Mouse (Mus musculus): ENCODE results near the gene Ptger4.
"Not testable (repeated sequence)": the region's sequence is repeated elsewhere in the genome, so short reads cannot be mapped to it uniquely, and the experiment has no call there.

Ptger4 gene

GRCm38 (mm10) chr15:5238073-5238472, 5.9 kb downstream of the Ptger4 start:
- no peak for DNase-seq (ENCODE audit: extremely low spot score)

GRCm38 (mm10) chr15:5237012-5237660, 6.9 kb downstream of the Ptger4 start:
- DNase-seq (ENCODE audit: extremely low spot score), result no peak

DNA sequence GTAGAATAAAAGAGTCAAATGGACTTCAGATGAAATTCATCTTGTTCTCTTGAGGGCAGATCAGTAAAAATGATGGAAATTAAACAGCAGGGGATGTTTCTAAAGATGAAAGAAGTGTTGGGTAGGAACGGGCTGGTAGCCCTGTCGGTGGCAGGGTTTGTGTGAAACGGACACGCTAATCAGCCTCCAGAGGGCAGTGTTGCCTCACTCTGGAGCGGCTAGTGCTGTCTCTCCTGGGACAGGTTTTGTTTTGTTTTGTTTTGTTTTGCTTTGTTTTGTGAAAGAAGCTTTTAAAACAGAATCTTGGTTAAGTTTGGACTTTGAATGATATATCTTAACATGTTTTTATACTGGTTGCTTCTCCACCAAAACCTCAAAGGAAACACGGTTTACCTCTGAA, 7.4 kb downstream of the Ptger4 start:
- peak; percentile 69 for DNase-seq (ENCODE audit: extremely low spot score)

GRCm38 (mm10) chr15:5235527-5235926, 8.5 kb downstream of the Ptger4 start:
- no peak for DNase-seq (ENCODE audit: extremely low spot score)

DNA sequence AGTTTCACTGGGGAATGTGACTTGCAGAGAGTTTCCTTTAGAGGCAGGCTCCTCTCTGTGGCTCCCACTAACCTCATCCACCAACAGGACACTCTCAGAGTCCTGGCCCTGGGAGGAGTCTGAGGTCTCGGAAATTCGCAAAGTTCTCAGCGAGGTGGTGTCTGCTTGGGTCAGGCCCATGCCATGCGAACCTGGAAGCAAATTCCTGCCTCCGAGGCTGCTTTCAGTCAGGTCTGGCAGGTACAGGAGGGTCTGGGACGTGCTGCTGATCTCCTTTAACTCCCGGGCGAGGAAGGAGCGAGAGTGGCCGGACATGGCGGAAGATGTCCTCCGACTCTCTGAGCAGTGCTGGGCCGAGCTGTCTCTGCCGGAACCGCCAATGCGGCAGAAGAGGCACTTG, 9.3 kb downstream of the Ptger4 start:
- no peak for DNase-seq (ENCODE audit: extremely low spot score)

DNA sequence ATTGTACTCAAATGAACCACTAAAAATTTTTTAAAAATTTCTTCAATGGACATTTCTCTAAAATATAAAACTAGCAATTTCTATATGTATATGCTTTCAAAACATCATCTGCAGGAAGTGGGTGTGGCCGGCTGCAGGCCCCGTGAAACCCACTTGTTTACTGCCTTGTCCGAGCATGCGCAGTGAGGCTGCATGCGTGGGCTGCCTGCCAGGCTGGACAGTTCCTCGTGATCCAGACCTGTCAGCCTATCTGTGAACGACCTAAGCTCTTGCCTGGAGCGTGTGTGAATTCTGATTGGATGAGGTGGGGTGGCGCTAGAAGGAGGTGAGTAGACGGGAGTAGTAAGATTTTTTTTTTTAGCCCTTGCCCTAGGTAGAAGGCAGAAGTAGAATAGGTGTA, 13.2 kb downstream of the Ptger4 start:
- DNase-seq (ENCODE audit: extremely low spot score), result not testable (repeated sequence)

DNA sequence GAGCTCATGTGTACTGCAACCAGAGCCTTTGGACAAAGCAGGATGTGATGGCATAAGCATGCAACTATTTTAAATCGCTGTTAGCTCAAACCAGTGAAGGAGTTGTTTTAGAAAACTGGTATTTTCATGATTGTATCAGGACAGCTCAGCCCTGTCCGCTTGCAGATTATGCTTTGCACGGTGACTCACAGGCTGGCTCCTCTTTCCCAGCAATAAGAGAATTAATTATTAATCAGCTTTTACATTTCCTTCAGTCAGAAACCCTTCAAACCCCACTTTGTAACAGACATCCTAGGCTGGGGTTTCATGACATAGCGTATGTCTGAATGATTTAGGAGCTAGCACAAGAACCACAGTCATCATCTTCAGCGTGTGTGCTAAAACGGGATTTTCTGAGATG, 23.5 kb downstream of the Ptger4 start:
- DNase-seq (ENCODE audit: extremely low spot score), result no peak

DNA sequence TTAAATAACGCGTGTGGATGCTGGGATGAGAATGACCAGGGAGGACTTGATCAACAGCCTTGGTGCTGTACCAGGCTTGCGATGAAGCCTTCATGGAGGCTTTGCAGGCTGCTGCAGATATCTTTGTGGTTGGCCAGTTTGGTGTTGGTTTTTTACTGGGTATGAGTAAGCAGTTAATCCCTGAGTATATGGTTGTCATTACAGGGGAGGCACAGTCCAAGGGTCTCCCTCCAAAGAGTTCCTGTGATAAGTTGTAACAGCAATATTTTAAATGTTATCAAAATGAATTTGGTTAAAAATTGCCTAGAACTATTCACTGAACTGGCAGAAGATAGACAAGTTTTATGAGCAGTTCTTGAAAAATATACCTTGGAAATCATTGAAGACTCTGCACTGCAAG, 34.9 kb downstream of the Ptger4 start:
- DNase-seq (ENCODE audit: extremely low spot score), result no peak

DNA sequence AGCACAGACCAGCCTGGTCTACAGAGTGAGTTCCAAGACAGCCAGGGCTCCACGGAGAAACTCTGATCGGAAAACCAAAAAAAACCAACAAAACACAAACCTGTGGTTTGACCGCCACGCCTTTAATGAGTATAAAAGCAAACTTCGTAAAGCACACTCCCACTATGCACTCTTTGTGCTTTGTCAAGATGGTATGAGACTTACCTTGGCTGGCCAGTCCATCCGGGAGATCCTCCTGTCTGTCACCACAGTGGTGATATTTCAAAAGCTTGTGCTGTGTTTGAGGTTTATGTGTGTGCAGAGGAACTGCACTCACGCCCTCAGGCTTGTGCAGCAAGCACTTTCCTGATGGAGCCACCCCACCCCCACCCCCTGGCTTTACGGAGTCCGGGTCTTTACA, 38.8 kb downstream of the Ptger4 start:
- no peak for DNase-seq (ENCODE audit: extremely low spot score)

GRCm38 (mm10) chr15:5196691-5197090, 47.3 kb downstream of the Ptger4 start:
- no peak for DNase-seq (ENCODE audit: extremely low spot score)

DNA sequence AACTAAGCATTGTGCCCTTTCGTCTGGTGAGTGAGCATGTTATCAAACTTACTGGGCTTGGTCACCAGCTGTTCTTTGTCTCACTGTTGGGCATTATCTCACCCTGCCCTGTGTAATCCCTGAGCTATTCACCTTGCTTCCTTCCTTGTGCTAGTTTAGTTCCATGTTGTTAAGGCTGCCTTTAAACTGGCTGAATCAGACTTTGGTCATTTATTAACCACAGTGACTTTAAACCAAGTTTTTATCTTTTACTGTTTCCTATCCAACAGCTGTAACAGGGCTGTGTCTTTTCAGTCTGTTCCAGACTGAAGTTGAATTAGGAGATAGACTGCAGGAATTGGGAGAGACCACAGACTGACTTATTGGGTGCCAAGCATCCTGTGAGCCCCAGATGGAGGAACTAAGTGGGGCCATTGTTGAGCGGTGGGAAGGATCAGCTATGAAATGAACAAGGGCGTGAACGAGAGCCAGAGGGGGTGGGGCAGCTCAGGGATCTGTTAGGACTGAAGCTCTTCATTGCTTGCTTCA, 47.9 kb downstream of the Ptger4 start:
- no peak for DNase-seq (ENCODE audit: extremely low spot score)

- DNase-seq (ENCODE audit: extremely low spot score), result no peak
These were observed 49.1 kb downstream of the Ptger4 start for GRCm38 (mm10) chr15:5194931-5195330.

DNA sequence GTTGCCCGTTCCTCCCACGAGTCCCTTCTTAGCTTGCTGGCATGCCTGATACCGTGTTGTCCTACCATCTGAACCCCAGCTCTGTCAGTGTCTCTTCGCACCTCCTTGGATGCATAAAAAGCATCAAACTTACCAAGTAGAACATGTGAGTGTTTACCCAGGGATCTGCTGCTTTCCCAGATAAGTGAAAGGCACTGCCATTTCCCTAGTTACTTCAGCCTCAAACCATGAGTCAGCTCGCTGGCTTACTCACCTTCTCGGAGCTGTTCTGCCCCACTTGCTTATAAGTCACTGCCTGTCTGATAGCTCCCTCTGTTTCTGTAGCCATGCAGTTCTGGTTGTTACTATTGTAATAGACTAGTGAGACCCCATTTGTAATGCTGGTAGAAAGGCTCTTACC, 49.5 kb downstream of the Ptger4 start:
- no peak for DNase-seq (ENCODE audit: extremely low spot score)

- no peak for DNase-seq (ENCODE audit: extremely low spot score)
These were observed 50.2 kb downstream of the Ptger4 start for GRCm38 (mm10) chr15:5193833-5194232.

DNA sequence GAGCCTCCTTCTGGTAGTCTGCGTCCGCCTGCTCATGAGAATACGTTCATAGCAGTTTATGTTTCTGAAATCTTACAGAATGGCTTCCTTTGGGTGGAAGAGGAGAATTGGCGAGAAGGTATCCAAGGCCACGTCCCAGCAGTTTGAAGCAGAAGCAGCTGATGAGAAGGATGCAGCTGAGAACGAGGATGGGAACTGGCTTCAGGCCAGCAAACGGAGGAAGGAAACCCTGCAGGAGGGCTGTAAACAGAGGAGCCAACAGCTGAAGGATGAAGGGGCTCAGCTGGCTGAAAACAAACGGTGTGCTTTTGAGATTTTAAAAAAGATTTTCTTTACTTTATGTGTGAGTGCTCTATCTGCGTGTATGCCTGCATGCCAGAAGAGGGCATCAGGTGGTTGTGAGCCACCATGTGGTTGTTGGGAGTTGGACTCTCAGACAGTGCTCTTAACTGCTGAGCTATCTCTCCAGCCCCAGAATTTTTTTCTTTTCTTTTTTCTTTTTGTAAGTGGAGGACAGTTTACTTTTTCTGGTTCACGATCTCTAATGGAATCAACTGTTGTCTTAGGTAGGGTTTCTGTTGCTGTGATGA, 54.4 kb downstream of the Ptger4 start:
- no peak for DNase-seq (ENCODE audit: extremely low spot score)

DNA sequence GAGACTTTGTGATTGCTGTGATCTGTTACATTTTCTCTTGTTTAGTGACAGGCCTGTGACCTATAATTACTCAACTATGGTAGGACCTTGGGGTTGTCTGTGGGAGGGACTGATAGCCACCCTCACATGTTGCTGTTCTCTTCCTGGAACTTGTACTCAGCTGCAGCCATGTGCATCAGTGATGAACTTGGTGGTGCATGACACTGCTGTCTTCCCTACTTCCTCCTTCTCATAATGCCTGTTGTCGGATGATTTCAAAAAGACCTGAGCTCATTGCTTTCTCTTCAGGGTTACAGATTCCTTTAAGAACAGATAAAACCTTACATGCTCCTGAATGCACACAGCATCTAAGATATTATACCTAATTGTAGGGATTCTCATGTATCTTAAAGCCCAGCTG, 56.0 kb downstream of the Ptger4 start:
- DNase-seq (ENCODE audit: extremely low spot score), result no peak

GRCm38 (mm10) chr15:5187116-5187515, 56.9 kb downstream of the Ptger4 start:
- DNase-seq (ENCODE audit: extremely low spot score), result no peak

DNA sequence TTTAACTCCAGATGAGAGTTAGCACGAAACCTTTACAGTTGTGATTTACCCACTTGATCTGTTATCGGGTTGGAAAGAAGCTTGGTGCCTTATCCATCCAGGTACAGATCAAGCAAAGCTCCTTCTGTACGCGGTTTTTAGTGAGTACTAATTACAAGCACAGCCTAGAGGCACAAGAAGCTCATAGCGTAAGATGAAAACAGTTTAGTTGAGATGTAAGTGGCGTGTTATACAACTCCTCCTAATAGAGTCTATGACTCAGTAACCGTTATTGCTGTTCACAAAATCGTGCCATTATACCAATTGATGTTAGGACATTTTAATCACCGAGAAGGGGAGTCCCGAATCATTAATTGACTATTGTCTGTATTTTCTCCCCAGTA, 57.7 kb downstream of the Ptger4 start:
- DNase-seq (ENCODE audit: extremely low spot score), result no peak

GRCm38 (mm10) chr15:5185366-5186292, 58.4 kb downstream of the Ptger4 start, which contains the start of gene Ttc33:
Ttc33 (plus strand) TSS chr15:5185525.
- peak; percentile 74 for DNase-seq (ENCODE audit: extremely low spot score)

- DNase-seq (ENCODE audit: extremely low spot score), result no peak
These were observed 59.2 kb downstream of the Ptger4 start for GRCm38 (mm10) chr15:5184668-5185330.

DNA sequence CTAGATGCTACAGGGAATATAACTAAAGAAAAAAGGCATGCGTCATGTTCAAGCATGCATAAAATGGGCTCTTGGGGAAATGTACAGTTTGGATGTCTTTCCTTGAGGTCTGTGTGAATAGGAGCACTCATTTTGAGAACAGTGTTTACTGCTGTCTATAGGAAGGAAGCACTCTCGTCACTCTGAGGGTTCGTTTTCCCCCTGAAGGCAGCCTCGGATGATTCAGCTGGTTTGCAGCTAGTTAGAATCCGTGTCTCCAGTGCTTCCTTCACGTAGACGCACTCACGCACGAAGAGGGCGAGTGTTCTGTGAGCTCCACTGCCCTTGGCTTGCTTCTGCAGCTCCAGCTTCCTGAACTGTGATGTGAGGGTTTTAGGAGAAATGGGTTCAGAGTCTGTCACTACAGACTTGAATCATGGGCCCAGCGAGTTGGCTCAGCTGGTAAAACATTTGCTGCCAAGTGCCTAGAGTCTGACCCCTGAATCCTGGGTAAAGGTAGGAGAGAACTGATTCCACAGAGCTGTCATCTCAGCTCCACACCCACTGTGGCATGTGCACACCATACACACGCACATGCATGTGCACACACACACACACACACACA, 70.7 kb downstream of the Ptger4 start:
- DNase-seq (ENCODE audit: extremely low spot score), result no peak

All from embryo, embryonic 9.5 days (tissue).